Comparison of ENCODE assay signal across 8 mouse cellular contexts in the genomic region with DNA sequence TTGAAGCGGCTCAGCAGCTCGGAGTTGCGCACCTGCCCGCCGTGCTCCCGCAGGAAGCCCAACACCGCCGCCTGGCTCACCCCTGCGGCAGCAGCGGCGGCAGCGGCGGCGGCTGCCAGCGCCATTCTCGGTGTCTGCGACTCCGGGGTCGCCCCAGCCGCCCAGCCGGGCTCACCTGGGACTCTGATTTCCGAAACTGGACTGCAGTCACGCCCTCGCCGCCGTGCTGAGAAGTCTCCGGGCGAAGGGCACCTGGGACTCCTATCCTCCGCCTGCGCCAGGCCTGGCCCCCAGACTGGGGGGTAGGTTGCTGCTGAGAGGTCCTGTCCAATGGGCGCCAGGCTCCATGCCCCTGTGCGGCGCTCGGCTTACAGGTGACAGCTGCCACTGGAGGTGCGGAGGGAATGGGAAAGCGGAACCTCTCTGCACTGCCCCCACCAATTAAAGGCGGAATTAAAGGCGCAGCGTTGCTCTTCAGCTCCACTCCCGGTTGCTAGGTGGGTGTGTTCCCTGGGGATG. TPM values are rescaled to one million over a fixed set of nuclear protein-coding genes. Genes with fewer than 3 reads are reported as not detected.
DNase-seq lines count a peak whose midpoint lies in the region; ATAC-seq and TF ChIP-seq lines count a peak whose summit lies in the region.

A gene (plus strand): TSS at position 384 of the 519 bp plus-strand sequence.
A gene (minus strand): TSS at position 492 of the 519 bp plus-strand sequence.

- peaks cover 64% of the 10 kb centered on the region for H3K4me1 ChIP-seq in G1E (ENCODE audit: insufficient read depth, low read depth, low read length)
- 0 out of 2 replicates have a peak, but pooled peaks cover 11% of the 10 kb centered on the region for H3K4me1 ChIP-seq in embryonic facial prominence, embryonic 14.5 days (ENCODE audit: control insufficient read depth, insufficient read depth, low read length)
- H3K4me1 ChIP-seq in hindbrain, embryonic 16.5 days (ENCODE audit: control insufficient read depth, insufficient read depth, low read depth, low read length), result peaks cover 15% of the 10 kb centered on the region

- no peak for ATAC-seq in G1E (ENCODE audit: extremely low read depth, insufficient number of reproducible peaks, low FRiP score, poor library complexity, severe bottlenecking)
- peak; percentile 89 for ATAC-seq in embryonic facial prominence, embryonic 14.5 days (ENCODE audit: low read depth)
- peak; percentile 76 for ATAC-seq in hindbrain, embryonic 16.5 days

- peak within 1 kb of the TSS; percentile 81 for H3K4me3 ChIP-seq in G1E (ENCODE audit: low read depth, low read length)
- peak within 1 kb of the TSS; percentile 47 for H3K4me3 ChIP-seq in embryonic facial prominence, embryonic 14.5 days (ENCODE audit: low read depth, low read length)
- H3K4me3 ChIP-seq in hindbrain, embryonic 16.5 days (ENCODE audit: low read length), result peak within 1 kb of the TSS; percentile 58

- H3K4me2 ChIP-seq in embryonic facial prominence, embryonic 14.5 days (ENCODE audit: low read depth, low read length), result peak within 1 kb of the TSS; percentile 83
- H3K4me2 ChIP-seq in hindbrain, embryonic 16.5 days (ENCODE audit: low read length), result peak within 1 kb of the TSS; percentile 85

- H3K9ac ChIP-seq in embryonic facial prominence, embryonic 14.5 days (ENCODE audit: low read depth, low read length), result peak within 1 kb of the TSS; percentile 49
- H3K9ac ChIP-seq in hindbrain, embryonic 16.5 days (ENCODE audit: low read depth, low read length), result peak within 1 kb of the TSS; percentile 54

- TF ChIP-seq CTCF in G1E (IDR thresholded peaks at IDR 0.05; ENCODE audit: low read depth, low read length), result no peak

- peak; percentile 17 for DNase-seq in CD4-positive helper T cell, adult 2 months (ENCODE audit: low read depth, low spot score)
- DNase-seq in G1E (ENCODE audit: low spot score), result peak; percentile 69
- DNase-seq in embryonic facial prominence, embryonic 14.5 days (ENCODE audit: low spot score), result peak; percentile 59
- peak; percentile 75 to 78 for DNase-seq in layer of hippocampus, postnatal 36 days
- DNase-seq in lung, postnatal 14 days, result peak; percentile 31
- DNase-seq in spleen, adult 12 weeks (ENCODE audit: low spot score), result peak; percentile 54
- no peak for DNase-seq in adipocyte (ENCODE audit: low spot score)

- peaks cover 12% of the 10 kb centered on the region for H3K36me3 ChIP-seq in G1E (replicated peaks)
- no peaks in the 10 kb centered on the region for H3K36me3 ChIP-seq in embryonic facial prominence, embryonic 14.5 days (ENCODE audit: control insufficient read depth, insufficient read depth, low read length)
- H3K36me3 ChIP-seq in hindbrain, embryonic 16.5 days (ENCODE audit: control insufficient read depth, insufficient read depth, low read length), result no peaks in the 10 kb centered on the region

- 7% methylated on average over 21 of the region's 40 CpGs for WGBS in embryonic facial prominence, embryonic 14.5 days
- WGBS in hindbrain, embryonic 16.5 days, result 2% methylated on average over 37 of the region's 40 CpGs

- H3K27ac ChIP-seq in embryonic facial prominence, embryonic 14.5 days (replicated peaks; ENCODE audit: low read depth, low read length), result no peak within 1 kb of the TSS
- no peak within 1 kb of the TSS for H3K27ac ChIP-seq in hindbrain, embryonic 16.5 days (ENCODE audit: low read depth, low read length)

- H3K27me3 ChIP-seq in G1E (ENCODE audit: insufficient read depth, low read length), result peaks cover 9% of the 10 kb centered on the region
- H3K27me3 ChIP-seq in embryonic facial prominence, embryonic 14.5 days (replicated peaks; ENCODE audit: control insufficient read depth, insufficient read depth, low read length), result peaks cover 59% of the 10 kb centered on the region
- H3K27me3 ChIP-seq in hindbrain, embryonic 16.5 days (replicated peaks; ENCODE audit: control insufficient read depth, insufficient read depth, low read length), result peaks cover 40% of the 10 kb centered on the region

- H3K9me3 ChIP-seq in G1E (replicated peaks), result peaks cover 13% of the 10 kb centered on the region
- no peaks in the 10 kb centered on the region for H3K9me3 ChIP-seq in embryonic facial prominence, embryonic 14.5 days (ENCODE audit: control insufficient read depth, low read length)
- H3K9me3 ChIP-seq in hindbrain, embryonic 16.5 days (ENCODE audit: control insufficient read depth, low read length), result no peaks in the 10 kb centered on the region

RNA-seq across cellular contexts. Expression of the first gene that starts in this region (rescaled TPM):
- total RNA-seq in G1E (2014; fragmentation: Nextera tagmentation) (not detected in 2 replicates), G1E (2017) (0.29 and 0.76 TPM in 2 replicates)
- 0.27 TPM in 1 of 2 replicates, not detected in the other for polyA plus RNA-seq in G1E (2012)
- not detected in 2 replicates for polyA plus RNA-seq in embryonic facial prominence, embryonic 14.5 days (2014; fragmentation: Nextera tagmentation; extraction: Ambion mirVana)
- 0.34 TPM in 1 of 2 replicates, not detected in the other for polyA plus RNA-seq in hindbrain, embryonic 16.5 days (2015; fragmentation: Nextera tagmentation; extraction: Ambion mirVana)
- 1 to 10 TPM; 2.3 TPM for total RNA-seq in layer of hippocampus, postnatal 36 days (2021)

RNA-seq across cellular contexts. Expression of the second gene that starts in this region (rescaled TPM):
- total RNA-seq in G1E (2014; fragmentation: Nextera tagmentation) (6.8 TPM in 2 replicates), G1E (2017) (2.1 and 3.0 TPM in 2 replicates)
- polyA plus RNA-seq in G1E (2012), result 4.9 and 6.1 TPM in 2 replicates
- 1.00 and 1.0 TPM in 2 replicates for polyA plus RNA-seq in embryonic facial prominence, embryonic 14.5 days (2014; fragmentation: Nextera tagmentation; extraction: Ambion mirVana)
- polyA plus RNA-seq in hindbrain, embryonic 16.5 days (2015; fragmentation: Nextera tagmentation; extraction: Ambion mirVana), result 1.5 TPM in 2 replicates
- total RNA-seq in layer of hippocampus, postnatal 36 days (2021), result 100 to 1,000 TPM; 140 to 143 TPM

Comparison
In these comparisons a context has a peak if more than half of its experiments do, and no peak if none do; other contexts are left out.
1. RNA of the second gene that starts in this region (total RNA-seq): 140 to 143 TPM in layer of hippocampus, postnatal 36 days; 2.1 to 6.8 TPM in G1E; every median in the first group is over 10 times any median in the second.
2. Peak in every context shown above with its lines, with median percentiles within 50 percentile points of each other: H3K4me3 ChIP-seq.